Mouse (Mus musculus): ENCODE data around the gene Tmem239.

- TF ChIP-seq EP300 (IDR thresholded peaks at IDR 0.05; ENCODE audit: low read depth) (no peak), CTCF (IDR thresholded peaks at IDR 0.05; ENCODE audit: low read depth) (no peak)
Measured at GRCm38 (mm10) chr2:130436769-130437168, 30.5 kb downstream of the Tmem239 start.

All from liver, postnatal 0 days (tissue).